Mouse (Mus musculus) gastrocnemius, adult 2 months (tissue): ENCODE results near the gene Dennd4a. TPM values are rescaled to one million over a fixed set of nuclear protein-coding genes. Genes with fewer than 3 reads are reported as not detected.

ENCODE experiments used
- DNase-seq: peaks from one replicate; pipeline ENCODE4 v3.0.0; 2022
- H3K27ac ChIP-seq: fragments of 200-600 bp; 2 replicates; pipeline ENCODE4 v1.8.1; 2022; ENCODE audit warnings: mild to moderate bottlenecking
- H3K4me3 ChIP-seq: fragments of 200-600 bp; 2 replicates; pipeline ENCODE4 v1.8.1; 2022; ENCODE audit warnings: mild to moderate bottlenecking, moderate library complexity
- CTCF ChIP-seq: fragments of 200-600 bp; IDR thresholded peaks from 2 replicates; pipeline ENCODE4 v1.8.1; 2022; ENCODE audit warnings: antibody characterized with exemption, mild to moderate bottlenecking, moderate library complexity
- intact Hi-C: fragments of 180-260 bp; cut with DNase I; formaldehyde crosslinking; loops from one replicate; pipeline ENCODE4 v1.15.1; 2025
- total RNA-seq, 2 experiments: library from RNA; stranded (reverse); gene quantifications; 2 replicates each; pipeline ENCODE4 v1.2.3; 2021

Gene Dennd4a
- total RNA-seq, 2 experiments from 2014 or later: 2.7 to 3.8 TPM

- intact Hi-C loops: no loop called here
- Histone ChIP-seq H3K4me3 (no peak overlapping the region), H3K27ac (peak overlapping the region; percentile 12; the same call in 1 of the 2 replicates)
- DNase-seq: no peak
- TF ChIP-seq CTCF: no peak
Observed at GRCm38 (mm10) chr9:64830641-64831040, 19.5 kb downstream of the Dennd4a start.

GRCm38 (mm10) chr9:64831760-64832159 is 20.6 kb downstream of the Dennd4a start:
- intact Hi-C loops: no loop called here
- TF ChIP-seq CTCF: no peak
- Histone ChIP-seq H3K27ac (no peak overlapping the region), H3K4me3 (no peak overlapping the region)
- no peak for DNase-seq

GRCm38 (mm10) chr9:64834418-64834817 is 23.3 kb downstream of the Dennd4a start:
- no peak for DNase-seq
- no peak overlapping the region for H3K4me3 ChIP-seq
- TF ChIP-seq CTCF: no peak
- intact Hi-C loops: no loop called here
- H3K27ac ChIP-seq: no peak overlapping the region

GRCm38 (mm10) chr9:64845355-64845754 is 34.2 kb downstream of the Dennd4a start:
- Histone ChIP-seq H3K4me3 (no peak overlapping the region), H3K27ac (no peak overlapping the region)
- intact Hi-C loops: no loop called here
- no peak for DNase-seq
- no peak for TF ChIP-seq CTCF

- DNase-seq: no peak
- no peak for TF ChIP-seq CTCF
- Histone ChIP-seq H3K27ac (no peak overlapping the region), H3K4me3 (no peak overlapping the region)
- intact Hi-C loops: no loop called here
Observed at GRCm38 (mm10) chr9:64849548-64849947, 38.4 kb downstream of the Dennd4a start.

GRCm38 (mm10) chr9:64860083-64860482 is 48.9 kb downstream of the Dennd4a start:
- intact Hi-C loops: no loop called here
- no peak overlapping the region for H3K27ac ChIP-seq
- H3K4me3 ChIP-seq: no peak overlapping the region

GRCm38 (mm10) chr9:64862687-64863086 is 51.5 kb downstream of the Dennd4a start:
- peak; percentile 51 for TF ChIP-seq CTCF
- no peak for DNase-seq
- Histone ChIP-seq H3K27ac (no peak overlapping the region), H3K4me3 (no peak overlapping the region)
- intact Hi-C loops: loop anchor here (2.0 kb wide), 1 partner anchor 84 kb away; no protein-coding TSS in a partner anchor

More at GRCm38 (mm10) chr9:64860083-64860482, 48.9 kb downstream of the Dennd4a start:
- DNase-seq: no peak
- TF ChIP-seq CTCF: no peak

- Histone ChIP-seq H3K4me3 (no peak overlapping the region), H3K27ac (no peak overlapping the region)
- intact Hi-C loops: no loop called here
- no peak for DNase-seq
- TF ChIP-seq CTCF: no peak
Observed at GRCm38 (mm10) chr9:64886008-64886407, 74.9 kb downstream of the Dennd4a start.

GRCm38 (mm10) chr9:64896605-64897004 is 85.5 kb downstream of the Dennd4a start:
- no peak overlapping the region for H3K27ac ChIP-seq
- intact Hi-C loops: no loop called here
- no peak for TF ChIP-seq CTCF
- H3K4me3 ChIP-seq: no peak overlapping the region
- DNase-seq: no peak

GRCm38 (mm10) chr9:64902866-64903265 is 91.7 kb downstream of the Dennd4a start:
- Histone ChIP-seq H3K27ac (no peak overlapping the region), H3K4me3 (no peak overlapping the region)
- no peak for DNase-seq
- intact Hi-C loops: loop anchor here (2.0 to 5.0 kb wide), 3 partner anchors 59 to 556 kb away; partner anchors contain the start of gene Ints14
- TF ChIP-seq CTCF: no peak

- Histone ChIP-seq H3K27ac (no peak overlapping the region), H3K4me3 (no peak overlapping the region)
- intact Hi-C loops: loop anchor here (2.0 to 5.0 kb wide), 3 partner anchors 59 to 556 kb away; partner anchors contain the start of gene Ints14
- peak; percentile 96 for TF ChIP-seq CTCF
- DNase-seq: peak; percentile 74
Observed at GRCm38 (mm10) chr9:64903386-64903785, 92.2 kb downstream of the Dennd4a start.

GRCm38 (mm10) chr9:64904917-64905640 is 93.9 kb downstream of the Dennd4a start:
- TF ChIP-seq CTCF: no peak
- Histone ChIP-seq H3K4me3 (no peak overlapping the region), H3K27ac (no peak overlapping the region)
- DNase-seq: no peak
- intact Hi-C loops: loop anchor here (5.0 kb wide), 2 partner anchors 57 to 558 kb away; partner anchors contain the start of gene Ints14

GRCm38 (mm10) chr9:64907441-64907840 is 96.3 kb downstream of the Dennd4a start:
- Histone ChIP-seq H3K27ac (no peak overlapping the region), H3K4me3 (no peak overlapping the region)
- TF ChIP-seq CTCF: no peak
- no peak for DNase-seq
- intact Hi-C loops: no loop called here

- intact Hi-C loops: no loop called here
- DNase-seq: no peak
- Histone ChIP-seq H3K4me3 (no peak overlapping the region), H3K27ac (no peak overlapping the region)
- TF ChIP-seq CTCF: no peak
Observed at GRCm38 (mm10) chr9:64913406-64913805, 102.3 kb downstream of the Dennd4a start.
